In the genomic region with DNA sequence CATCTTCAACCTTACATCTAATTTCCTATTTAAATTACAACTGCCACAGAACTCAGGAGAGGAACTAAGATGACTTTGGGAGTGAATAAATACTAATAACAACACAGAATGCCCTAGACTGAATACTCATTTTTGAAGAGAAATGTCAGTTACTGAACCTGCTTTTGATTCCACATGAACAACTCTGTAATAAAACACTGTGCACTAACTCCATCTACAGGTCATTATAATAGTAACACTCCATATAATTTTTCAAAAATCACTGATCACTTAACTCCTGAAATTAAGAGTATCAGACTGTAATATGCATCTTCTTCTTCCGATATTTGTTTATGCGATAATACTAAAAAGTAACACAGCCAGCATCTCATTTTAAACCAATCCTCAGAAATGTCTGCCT, we compare ENCODE assay signal across 20 mouse cellular contexts. TPM values are rescaled to one million over a fixed set of nuclear protein-coding genes. Genes with fewer than 3 reads are reported as not detected.
DNase-seq lines count a peak whose midpoint lies in the region; ATAC-seq and TF ChIP-seq lines count a peak whose summit lies in the region.
"Had no signal": no experiment of that assay in that cellular context is flagged by ENCODE, and none has a peak within 500 bp of the region (broad histone marks: within the 10 kb centered on the region; RNA-seq: fewer than 3 reads in every experiment).

No protein-coding gene starts in this region.

- no peak overlapping the region for H3K4me3 ChIP-seq in forebrain, embryonic 14.5 days (ENCODE audit: low read depth, low read length)
- no peak overlapping the region for H3K4me3 ChIP-seq in forebrain, embryonic 12.5 days (replicated peaks)
- no peak overlapping the region for H3K4me3 ChIP-seq in hindbrain, postnatal 0 days (ENCODE audit: low read length)
- no peak overlapping the region for H3K4me3 ChIP-seq in hindbrain, embryonic 13.5 days
- no peak overlapping the region for H3K4me3 ChIP-seq in midbrain, embryonic 14.5 days (replicated peaks; ENCODE audit: low read depth, low read length)
- H3K4me3 ChIP-seq in midbrain, embryonic 10.5 days: no peak overlapping the region
- peak overlapping the region; percentile 12; the same call in 1 of the 2 replicates for H3K4me3 ChIP-seq in midbrain, postnatal 0 days (ENCODE audit: low read depth, low read length)
- H3K4me3 ChIP-seq: heart, embryonic 15.5 days; lung, embryonic 15.5 days; neural tube, embryonic 13.5 days had no signal

- DNase-seq in forebrain, embryonic 14.5 days (ENCODE audit: low spot score): peak; percentile 57
- DNase-seq in hindbrain, postnatal 0 days (ENCODE audit: low spot score): peak; percentile 51
- DNase-seq in midbrain, embryonic 14.5 days: peak; percentile 69
- no peak for DNase-seq in midbrain, embryonic 10.5 days (ENCODE audit: low spot score)
- peak; percentile 44 for DNase-seq in midbrain, postnatal 0 days (ENCODE audit: low spot score)
- no peak for DNase-seq in c-Kit-positive CD71-positive TER-119-positive erythroid progenitor cells, embryonic 14.5 days (ENCODE audit: low spot score)
- DNase-seq: cerebellum, adult 11 months; kidney, adult 8-10 months; layer of hippocampus, postnatal 36 days; left cerebral cortex, postnatal 4 days; right cerebral cortex, postnatal 25 days; thymus, postnatal 25 days had no signal

- 92% methylated on average over 2 of the region's 2 CpGs for WGBS in forebrain, embryonic 14.5 days
- 93% methylated on average over 2 of the region's 2 CpGs for WGBS in forebrain, embryonic 12.5 days
- WGBS in hindbrain, postnatal 0 days: 90% methylated on average over 2 of the region's 2 CpGs
- 92% methylated on average over 2 of the region's 2 CpGs for WGBS in hindbrain, embryonic 13.5 days
- WGBS in midbrain, embryonic 14.5 days: 95% methylated on average over 2 of the region's 2 CpGs
- 87% methylated on average over 2 of the region's 2 CpGs for WGBS in midbrain, embryonic 10.5 days
- 86% methylated on average over 2 of the region's 2 CpGs for WGBS in midbrain, postnatal 0 days

- TF ChIP-seq CTCF in hindbrain, postnatal 0 days (IDR thresholded peaks at IDR 0.05; ENCODE audit: low read depth): peak; percentile 57
- peak; percentile 72 for TF ChIP-seq CTCF in midbrain, postnatal 0 days (IDR thresholded peaks at IDR 0.05)

- H3K27me3 ChIP-seq in forebrain, embryonic 14.5 days (replicated peaks; ENCODE audit: control insufficient read depth, insufficient read depth, low read length): no peaks in the 10 kb centered on the region
- H3K27me3 ChIP-seq in forebrain, embryonic 12.5 days: peaks cover 16% of the 10 kb centered on the region
- no peaks in the 10 kb centered on the region for H3K27me3 ChIP-seq in hindbrain, postnatal 0 days (ENCODE audit: insufficient read depth, low read length)
- H3K27me3 ChIP-seq in hindbrain, embryonic 13.5 days: peaks cover 9% of the 10 kb centered on the region; the same call in 1 of the 2 replicates
- no peaks in the 10 kb centered on the region for H3K27me3 ChIP-seq in midbrain, embryonic 14.5 days (ENCODE audit: control insufficient read depth, insufficient read depth, low read length)
- peaks cover 37% of the 10 kb centered on the region for H3K27me3 ChIP-seq in midbrain, embryonic 10.5 days (ENCODE audit: low read depth, poor library complexity, severe bottlenecking)
- no peaks in the 10 kb centered on the region for H3K27me3 ChIP-seq in midbrain, postnatal 0 days (ENCODE audit: insufficient read depth, low read length)

- no peak overlapping the region for H3K4me2 ChIP-seq in forebrain, embryonic 14.5 days (ENCODE audit: low read length)
- no peak overlapping the region for H3K4me2 ChIP-seq in forebrain, embryonic 12.5 days
- peak overlapping the region; percentile 16; the same call in 1 of the 2 replicates for H3K4me2 ChIP-seq in hindbrain, postnatal 0 days (ENCODE audit: low read depth, low read length)
- no peak overlapping the region for H3K4me2 ChIP-seq in hindbrain, embryonic 13.5 days
- H3K4me2 ChIP-seq in midbrain, embryonic 14.5 days (ENCODE audit: low read length): peak overlapping the region; percentile 33; the same call in 1 of the 2 replicates
- peak overlapping the region; percentile 40 for H3K4me2 ChIP-seq in midbrain, postnatal 0 days (ENCODE audit: low read depth, low read length, poor library complexity, severe bottlenecking)
- H3K4me2 ChIP-seq: heart, embryonic 15.5 days; lung, embryonic 15.5 days; neural tube, embryonic 13.5 days had no signal

- ATAC-seq in forebrain, embryonic 14.5 days: no peak
- ATAC-seq in forebrain, embryonic 12.5 days (ENCODE audit: low FRiP score): no peak
- no peak for ATAC-seq in hindbrain, postnatal 0 days
- no peak for ATAC-seq in hindbrain, embryonic 13.5 days (ENCODE audit: low FRiP score)
- no peak for ATAC-seq in midbrain, embryonic 14.5 days (ENCODE audit: low FRiP score, low TSS enrichment)
- no peak for ATAC-seq in midbrain, postnatal 0 days (ENCODE audit: low FRiP score)

- no peaks in the 10 kb centered on the region for H3K4me1 ChIP-seq in forebrain, embryonic 14.5 days (ENCODE audit: control insufficient read depth, insufficient read depth, low read length)
- peaks cover 12% of the 10 kb centered on the region for H3K4me1 ChIP-seq in forebrain, embryonic 12.5 days
- no peaks in the 10 kb centered on the region for H3K4me1 ChIP-seq in hindbrain, postnatal 0 days (ENCODE audit: insufficient read depth, low read length)
- peaks cover 12% of the 10 kb centered on the region; the same call in 1 of the 2 replicates for H3K4me1 ChIP-seq in hindbrain, embryonic 13.5 days (replicated peaks)
- H3K4me1 ChIP-seq in midbrain, embryonic 14.5 days (ENCODE audit: control insufficient read depth, insufficient read depth, low read length): no peaks in the 10 kb centered on the region; the same call in 1 of the 2 replicates
- H3K4me1 ChIP-seq in midbrain, embryonic 10.5 days: peaks cover 15% of the 10 kb centered on the region
- H3K4me1 ChIP-seq in midbrain, postnatal 0 days (ENCODE audit: insufficient read depth, low read length): no peaks in the 10 kb centered on the region

- H3K9me3 ChIP-seq in forebrain, embryonic 14.5 days (replicated peaks; ENCODE audit: control insufficient read depth, low read length): no peaks in the 10 kb centered on the region
- H3K9me3 ChIP-seq in forebrain, embryonic 12.5 days: no peaks in the 10 kb centered on the region
- no peaks in the 10 kb centered on the region for H3K9me3 ChIP-seq in hindbrain, postnatal 0 days (ENCODE audit: low read length)
- no peaks in the 10 kb centered on the region for H3K9me3 ChIP-seq in hindbrain, embryonic 13.5 days
- H3K9me3 ChIP-seq in midbrain, embryonic 14.5 days (ENCODE audit: control insufficient read depth, low read length): no peaks in the 10 kb centered on the region
- H3K9me3 ChIP-seq in midbrain, embryonic 10.5 days (replicated peaks): no peaks in the 10 kb centered on the region
- H3K9me3 ChIP-seq in midbrain, postnatal 0 days (ENCODE audit: low read length): no peaks in the 10 kb centered on the region
- H3K9me3 ChIP-seq: heart, embryonic 15.5 days; lung, embryonic 15.5 days; neural tube, embryonic 13.5 days had no signal

- no peaks in the 10 kb centered on the region for H3K36me3 ChIP-seq in forebrain, embryonic 14.5 days (ENCODE audit: control insufficient read depth, insufficient read depth, low read length)
- H3K36me3 ChIP-seq in forebrain, embryonic 12.5 days (replicated peaks): no peaks in the 10 kb centered on the region
- no peaks in the 10 kb centered on the region for H3K36me3 ChIP-seq in hindbrain, postnatal 0 days (ENCODE audit: insufficient read depth, low read length)
- no peaks in the 10 kb centered on the region for H3K36me3 ChIP-seq in hindbrain, embryonic 13.5 days
- H3K36me3 ChIP-seq in midbrain, embryonic 14.5 days (ENCODE audit: control insufficient read depth, insufficient read depth, low read length): no peaks in the 10 kb centered on the region
- no peaks in the 10 kb centered on the region for H3K36me3 ChIP-seq in midbrain, embryonic 10.5 days
- no peaks in the 10 kb centered on the region for H3K36me3 ChIP-seq in midbrain, postnatal 0 days (ENCODE audit: insufficient read depth, low read length)
- H3K36me3 ChIP-seq: heart, embryonic 15.5 days; lung, embryonic 15.5 days; neural tube, embryonic 13.5 days had no signal

- H3K27ac ChIP-seq in forebrain, embryonic 14.5 days (ENCODE audit: low read depth, low read length): no peak overlapping the region
- no peak overlapping the region for H3K27ac ChIP-seq in forebrain, embryonic 12.5 days
- H3K27ac ChIP-seq in hindbrain, postnatal 0 days: no peak overlapping the region
- H3K27ac ChIP-seq in hindbrain, embryonic 13.5 days: no peak overlapping the region
- H3K27ac ChIP-seq in midbrain, embryonic 14.5 days (replicated peaks; ENCODE audit: low read depth, low read length): no peak overlapping the region; the same call in 1 of the 2 replicates
- no peak overlapping the region for H3K27ac ChIP-seq in midbrain, embryonic 10.5 days (replicated peaks)
- H3K27ac ChIP-seq in midbrain, postnatal 0 days (ENCODE audit: low read depth, low read length): no peak overlapping the region
- H3K27ac ChIP-seq: heart, embryonic 15.5 days; lung, embryonic 15.5 days; neural tube, embryonic 13.5 days had no signal

- H3K9ac ChIP-seq in forebrain, embryonic 14.5 days (ENCODE audit: low read length): no peak overlapping the region
- no peak overlapping the region for H3K9ac ChIP-seq in forebrain, embryonic 12.5 days
- H3K9ac ChIP-seq in hindbrain, postnatal 0 days (replicated peaks; ENCODE audit: low read length): no peak overlapping the region
- no peak overlapping the region for H3K9ac ChIP-seq in hindbrain, embryonic 13.5 days
- H3K9ac ChIP-seq in midbrain, embryonic 14.5 days (replicated peaks; ENCODE audit: low read length): no peak overlapping the region
- H3K9ac ChIP-seq in midbrain, postnatal 0 days (replicated peaks; ENCODE audit: low read length, poor library complexity, severe bottlenecking): no peak overlapping the region
- H3K9ac ChIP-seq: heart, embryonic 15.5 days; lung, embryonic 15.5 days; neural tube, embryonic 13.5 days had no signal

RNA-seq across cellular contexts. Expression of a gene that starts 4.4 kb away (rescaled TPM):
- polyA plus RNA-seq in forebrain, embryonic 14.5 days (2014; fragmentation: Nextera tagmentation; extraction: Ambion mirVana): 13.3 and 15.0 TPM in 2 replicates
- polyA plus RNA-seq in forebrain, embryonic 12.5 days (2016; fragmentation: Nextera tagmentation; extraction: Ambion mirVana): 1.9 and 2.3 TPM in 2 replicates
- total RNA-seq in hindbrain, postnatal 0 days (2014; rRNA removed): 23.9 and 31.3 TPM in 2 replicates
- polyA plus RNA-seq in hindbrain, postnatal 0 days (2015; fragmentation: Nextera tagmentation; extraction: Ambion mirVana): 25.8 and 27.9 TPM in 2 replicates
- 7.1 and 7.7 TPM in 2 replicates for polyA plus RNA-seq in hindbrain, embryonic 13.5 days (2015; fragmentation: Nextera tagmentation; extraction: Ambion mirVana)
- 48.8 and 49.1 TPM in 2 replicates for polyA plus RNA-seq in midbrain, embryonic 14.5 days (2014; fragmentation: Nextera tagmentation; extraction: Ambion mirVana)
- polyA plus RNA-seq in midbrain, embryonic 10.5 days (2016; fragmentation: Nextera tagmentation; extraction: Ambion mirVana): 0.84 and 3.2 TPM in 2 replicates
- 45.1 and 46.1 TPM in 2 replicates for total RNA-seq in midbrain, postnatal 0 days (2014; rRNA removed)
- polyA plus RNA-seq in midbrain, postnatal 0 days (2015; fragmentation: Nextera tagmentation; extraction: Ambion mirVana): 45.0 and 55.3 TPM in 2 replicates
- total RNA-seq: common myeloid progenitor, adult 5-6 weeks; megakaryocyte progenitor cell, adult 5-6 weeks had no signal
- polyA plus RNA-seq: liver, adult 2 months had no signal

Comparison
In these comparisons a context has a peak if more than half of its experiments do, and no peak if none do; other contexts are left out.
1. DNase-seq: peak in forebrain, embryonic 14.5 days (single experiment), hindbrain, postnatal 0 days (single experiment), midbrain, embryonic 14.5 days (single experiment) and midbrain, postnatal 0 days (single experiment); none in midbrain, embryonic 10.5 days (single experiment) and c-Kit-positive CD71-positive TER-119-positive erythroid progenitor cells, embryonic 14.5 days (single experiment).
2. H3K4me2 ChIP-seq: peak in hindbrain, postnatal 0 days (single experiment), midbrain, embryonic 14.5 days (single experiment) and midbrain, postnatal 0 days (single experiment); none in forebrain, embryonic 14.5 days (single experiment), forebrain, embryonic 12.5 days (single experiment) and hindbrain, embryonic 13.5 days (single experiment).